Mouse (Mus musculus): ENCODE results near the gene Rad51ap2. TPM values are rescaled to one million over a fixed set of nuclear protein-coding genes. Genes with fewer than 3 reads are reported as not detected.
A peak's percentile ranks its signal among the peaks of the same experiment; 100 is the strongest.

Rad51ap2 gene
- polyA plus RNA-seq (2015; fragmentation: Nextera tagmentation; extraction: Ambion mirVana), result 0.33 and 0.38 TPM in 2 replicates

GRCm38 (mm10) chr12:11455549-11456194 is at the start of gene Rad51ap2:
TSS of gene Rad51ap2 (plus strand) at chr12:11456079.
- Histone ChIP-seq H3K27me3 (ENCODE audit: control insufficient read depth, insufficient read depth, low read length) (no peaks in the 10 kb centered on the region), H3K4me2 (replicated peaks; ENCODE audit: low read depth) (peak within 1 kb of the TSS; percentile 92), H3K36me3 (ENCODE audit: control insufficient read depth, insufficient read depth, low read length) (no peaks in the 10 kb centered on the region), H3K27ac (replicated peaks) (no peak within 1 kb of the TSS), H3K9ac (ENCODE audit: low read length) (peak within 1 kb of the TSS; percentile 50), H3K9me3 (ENCODE audit: control insufficient read depth, low read length) (no peaks in the 10 kb centered on the region), H3K4me1 (replicated peaks; ENCODE audit: control insufficient read depth, insufficient read depth) (no peaks in the 10 kb centered on the region), H3K4me3 (ENCODE audit: low read depth, low read length) (peak within 1 kb of the TSS; percentile 48)
- WGBS, result 2% methylated on average over 40 of the region's 40 CpGs
- DNase-seq (ENCODE audit: low spot score), result peak; percentile 95
- peak; percentile 17; the same call in 1 of the 2 replicates for TF ChIP-seq CTCF (IDR thresholded peaks at IDR 0.05; ENCODE audit: low read depth)
- no peak for TF ChIP-seq EP300 (optimal IDR thresholded peaks at IDR 0.05)
- ATAC-seq (ENCODE audit: low FRiP score, low TSS enrichment), result peak; percentile 99

DNA sequence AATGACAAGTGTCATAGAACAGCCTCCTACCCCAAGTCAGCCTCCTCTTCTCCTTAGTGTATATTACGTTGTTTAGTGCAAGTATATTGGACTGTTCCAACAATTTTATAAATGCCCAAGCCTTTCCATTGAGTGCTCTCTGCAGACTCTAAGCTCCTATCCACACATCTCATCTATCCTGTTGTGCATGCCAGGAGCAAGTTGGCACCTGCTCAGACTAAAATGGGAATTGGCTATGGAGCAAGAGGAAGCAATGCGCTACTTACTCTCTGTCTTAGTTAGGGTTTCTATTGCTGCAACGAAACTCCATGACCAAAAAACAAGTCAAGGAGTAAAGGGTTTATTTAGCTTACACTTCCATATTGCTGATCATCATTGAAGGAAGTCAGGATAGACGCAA is 48.2 kb upstream of the Rad51ap2 start:
- Histone ChIP-seq H3K27ac (replicated peaks) (0 out of 2 replicates have a peak overlapping the region, but pooled peaks have one; percentile 24), H3K4me2 (replicated peaks; ENCODE audit: low read depth) (no peak overlapping the region), H3K9me3 (ENCODE audit: control insufficient read depth, low read length) (no peaks in the 10 kb centered on the region), H3K9ac (ENCODE audit: low read length) (no peak overlapping the region), H3K4me1 (replicated peaks; ENCODE audit: control insufficient read depth, insufficient read depth) (no peaks in the 10 kb centered on the region), H3K4me3 (ENCODE audit: low read depth, low read length) (no peak overlapping the region), H3K27me3 (ENCODE audit: control insufficient read depth, insufficient read depth, low read length) (no peaks in the 10 kb centered on the region), H3K36me3 (ENCODE audit: control insufficient read depth, insufficient read depth, low read length) (no peaks in the 10 kb centered on the region)
- TF ChIP-seq CTCF (IDR thresholded peaks at IDR 0.05; ENCODE audit: low read depth) (no peak), EP300 (optimal IDR thresholded peaks at IDR 0.05) (no peak)
- 76% methylated on average over 4 of the region's 4 CpGs for WGBS
- ATAC-seq (ENCODE audit: low FRiP score, low TSS enrichment), result no peak
- DNase-seq (ENCODE audit: low spot score), result no peak

DNA sequence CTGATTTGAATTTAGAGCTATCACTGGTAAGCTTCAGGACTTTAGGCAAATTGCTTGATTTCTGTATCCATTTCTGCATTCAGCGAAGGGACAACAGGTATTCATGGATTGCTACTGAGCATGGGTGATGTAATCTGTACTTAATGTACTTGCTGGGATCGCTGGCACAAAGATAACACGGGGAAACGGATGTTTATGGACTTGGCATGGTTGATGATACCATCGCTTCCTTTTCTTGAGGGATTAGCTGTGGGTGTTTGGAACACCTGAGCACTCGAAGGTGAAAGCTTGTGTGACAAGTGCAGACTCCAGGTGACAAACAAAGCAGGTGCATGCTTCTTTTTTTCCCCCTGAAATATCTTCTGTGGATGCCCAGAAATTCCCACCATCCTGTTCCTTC is 37.8 kb upstream of the Rad51ap2 start:
- Histone ChIP-seq H3K4me1 (replicated peaks; ENCODE audit: control insufficient read depth, insufficient read depth) (no peaks in the 10 kb centered on the region), H3K4me3 (ENCODE audit: low read depth, low read length) (no peak overlapping the region), H3K27me3 (ENCODE audit: control insufficient read depth, insufficient read depth, low read length) (no peaks in the 10 kb centered on the region), H3K9ac (ENCODE audit: low read length) (no peak overlapping the region), H3K4me2 (replicated peaks; ENCODE audit: low read depth) (no peak overlapping the region), H3K27ac (replicated peaks) (no peak overlapping the region), H3K36me3 (ENCODE audit: control insufficient read depth, insufficient read depth, low read length) (no peaks in the 10 kb centered on the region), H3K9me3 (ENCODE audit: control insufficient read depth, low read length) (no peaks in the 10 kb centered on the region)
- DNase-seq (ENCODE audit: low spot score), result no peak
- no peak for TF ChIP-seq CTCF (IDR thresholded peaks at IDR 0.05; ENCODE audit: low read depth)
- no peak for TF ChIP-seq EP300 (optimal IDR thresholded peaks at IDR 0.05)
- WGBS, result 67% methylated on average over 6 of the region's 6 CpGs
- ATAC-seq (ENCODE audit: low FRiP score, low TSS enrichment), result no peak

DNA sequence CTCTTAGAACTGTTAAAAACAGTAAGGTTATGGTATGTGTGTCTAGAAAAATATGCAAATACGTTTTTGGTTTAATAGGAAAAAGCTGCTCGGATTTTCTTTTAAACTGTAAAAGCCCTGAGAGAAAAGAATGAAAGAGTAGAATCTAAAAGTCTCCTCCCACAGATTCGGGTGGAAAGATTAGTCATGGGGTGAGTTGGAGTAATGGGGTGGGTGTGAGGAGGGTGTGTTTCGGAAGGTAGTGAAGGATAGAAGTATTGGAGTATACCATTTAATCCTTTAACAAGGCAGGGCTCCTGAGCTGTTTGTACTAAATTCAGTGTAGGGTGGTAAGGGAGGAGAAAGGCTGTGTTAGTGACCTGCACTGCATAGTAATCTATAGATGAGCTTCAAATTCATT is 28.5 kb upstream of the Rad51ap2 start:
- no peak for TF ChIP-seq CTCF (IDR thresholded peaks at IDR 0.05; ENCODE audit: low read depth)
- no peak for TF ChIP-seq EP300 (optimal IDR thresholded peaks at IDR 0.05)
- no peaks in the 10 kb centered on the region for H3K36me3 ChIP-seq (ENCODE audit: control insufficient read depth, insufficient read depth, low read length)
- H3K4me3 ChIP-seq (ENCODE audit: low read depth, low read length), result no peak overlapping the region
- WGBS, result 48% methylated on average over 4 of the region's 4 CpGs
- no peak for ATAC-seq (ENCODE audit: low FRiP score, low TSS enrichment)
- H3K4me1 ChIP-seq (replicated peaks; ENCODE audit: control insufficient read depth, insufficient read depth), result no peaks in the 10 kb centered on the region
- no peaks in the 10 kb centered on the region for H3K27me3 ChIP-seq (ENCODE audit: control insufficient read depth, insufficient read depth, low read length)
- H3K27ac ChIP-seq (replicated peaks), result no peak overlapping the region
- H3K9ac ChIP-seq (ENCODE audit: low read length), result no peak overlapping the region
- H3K4me2 ChIP-seq (replicated peaks; ENCODE audit: low read depth), result no peak overlapping the region
- no peaks in the 10 kb centered on the region for H3K9me3 ChIP-seq (ENCODE audit: control insufficient read depth, low read length)
- DNase-seq (ENCODE audit: low spot score), result no peak

DNA sequence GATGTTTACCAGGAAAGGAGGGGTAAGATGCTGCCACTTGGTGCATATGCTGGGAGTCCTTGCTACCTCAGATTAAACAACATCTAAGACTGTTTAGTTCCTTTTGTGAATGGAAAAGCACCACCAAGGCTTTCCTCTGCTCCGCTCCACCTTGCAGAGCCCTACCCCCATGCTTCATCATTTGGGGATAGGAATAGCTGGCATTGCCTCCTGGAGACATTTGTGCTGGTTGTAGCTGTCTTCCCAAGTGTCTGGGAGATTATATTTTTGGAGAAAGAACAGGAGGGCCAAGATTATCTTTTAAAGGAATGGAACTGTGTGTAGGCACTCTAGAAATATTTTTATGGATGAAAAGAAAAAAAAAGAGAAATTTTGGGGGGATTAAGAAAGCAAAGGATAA is 22.8 kb upstream of the Rad51ap2 start:
- no peak overlapping the region for H3K4me2 ChIP-seq (replicated peaks; ENCODE audit: low read depth)
- no peaks in the 10 kb centered on the region for H3K9me3 ChIP-seq (ENCODE audit: control insufficient read depth, low read length)
- no peak overlapping the region for H3K4me3 ChIP-seq (ENCODE audit: low read depth, low read length)
- ATAC-seq (ENCODE audit: low FRiP score, low TSS enrichment), result no peak
- TF ChIP-seq CTCF (IDR thresholded peaks at IDR 0.05; ENCODE audit: low read depth), result no peak
- H3K27ac ChIP-seq (replicated peaks), result no peak overlapping the region
- H3K27me3 ChIP-seq (ENCODE audit: control insufficient read depth, insufficient read depth, low read length), result no peaks in the 10 kb centered on the region
- H3K36me3 ChIP-seq (ENCODE audit: control insufficient read depth, insufficient read depth, low read length), result no peaks in the 10 kb centered on the region
- DNase-seq (ENCODE audit: low spot score), result no peak
- WGBS, result 90% methylated on average over 1 of the region's 1 CpGs
- H3K9ac ChIP-seq (ENCODE audit: low read length), result no peak overlapping the region
- no peaks in the 10 kb centered on the region for H3K4me1 ChIP-seq (replicated peaks; ENCODE audit: control insufficient read depth, insufficient read depth)

- no peaks in the 10 kb centered on the region for H3K27me3 ChIP-seq (ENCODE audit: control insufficient read depth, insufficient read depth, low read length)
- TF ChIP-seq CTCF (IDR thresholded peaks at IDR 0.05; ENCODE audit: low read depth) (no peak), EP300 (optimal IDR thresholded peaks at IDR 0.05) (no peak)
- H3K36me3 ChIP-seq (ENCODE audit: control insufficient read depth, insufficient read depth, low read length), result no peaks in the 10 kb centered on the region
- no peak overlapping the region for H3K4me2 ChIP-seq (replicated peaks; ENCODE audit: low read depth)
- DNase-seq (ENCODE audit: low spot score) (no peak), ATAC-seq (ENCODE audit: low FRiP score, low TSS enrichment) (no peak)
- no peaks in the 10 kb centered on the region for H3K4me1 ChIP-seq (replicated peaks; ENCODE audit: control insufficient read depth, insufficient read depth)
- no peak overlapping the region for H3K27ac ChIP-seq (replicated peaks)
- H3K9me3 ChIP-seq (ENCODE audit: control insufficient read depth, low read length), result no peaks in the 10 kb centered on the region
- H3K4me3 ChIP-seq (ENCODE audit: low read depth, low read length), result no peak overlapping the region
- no peak overlapping the region for H3K9ac ChIP-seq (ENCODE audit: low read length)
- 53% methylated on average over 1 of the region's 1 CpGs for WGBS
These were observed 22.2 kb upstream of the Rad51ap2 start for GRCm38 (mm10) chr12:11433716-11434115.

Measured in stomach, postnatal 0 days (tissue).